Mouse (Mus musculus) liver, postnatal 0 days (tissue): Measurements from ENCODE around the gene Tsnaxip1. TPM values are rescaled to one million over a fixed set of nuclear protein-coding genes. Genes with fewer than 3 reads are reported as not detected.
A peak's percentile ranks its signal among the peaks of the same experiment; 100 is the strongest.

Experiments
- ATAC-seq: fragments of 200-750 bp; cut with Nextera tagmentation; 2 replicates; pipeline ENCODE4 v1.8.0; 2017; ENCODE audit warnings: mild to moderate bottlenecking, moderate library complexity
- DNase-seq: peaks from one replicate; pipeline ENCODE4 v3.0.0-alpha.2; 2016
- H3K27ac ChIP-seq: fragments of 300-500 bp; sonication (generic); 2 replicates; pipeline ENCODE4 v1.5.1; 2014; ENCODE audit warnings: antibody characterized with exemption, moderate library complexity, mild to moderate bottlenecking, low read depth
- H3K27me3 ChIP-seq: fragments of 300-500 bp; sonication (generic); 2 replicates; pipeline ENCODE4 v1.6.1; 2014; ENCODE audit warnings: low read length, control low read depth, mixed read lengths; ENCODE audit not compliant: insufficient read depth
- H3K36me3 ChIP-seq: fragments of 300-500 bp; sonication (generic); replicated peaks from 2 replicates; pipeline ENCODE4 v1.6.1; 2014; ENCODE audit warnings: mild to moderate bottlenecking, control low read depth, low read length, moderate library complexity, mixed read lengths; ENCODE audit not compliant: insufficient read depth
- H3K4me1 ChIP-seq: fragments of 300-500 bp; sonication (generic); 2 replicates; pipeline ENCODE4 v1.6.1; 2014; ENCODE audit warnings: antibody characterized with exemption, mild to moderate bottlenecking, control low read depth; ENCODE audit not compliant: insufficient read depth
- H3K4me2 ChIP-seq: fragments of 300-500 bp; sonication (generic); 2 replicates; pipeline ENCODE4 v1.6.1; 2014; ENCODE audit warnings: low read depth, mild to moderate bottlenecking, low read length, moderate library complexity, mixed read lengths
- H3K4me3 ChIP-seq: fragments of 300-500 bp; sonication (generic); 2 replicates; pipeline ENCODE4 v1.5.1; 2014; ENCODE audit warnings: low read depth, low read length
- H3K9ac ChIP-seq: fragments of 300-500 bp; sonication (generic); replicated peaks from 2 replicates; pipeline ENCODE4 v1.6.1; 2014; ENCODE audit warnings: mild to moderate bottlenecking, moderate library complexity
- H3K9me3 ChIP-seq: fragments of 300-500 bp; sonication (generic); 2 replicates; pipeline ENCODE4 v1.6.1; 2016; ENCODE audit warnings: mild to moderate bottlenecking, control low read depth, low read length, mixed read lengths
- CTCF ChIP-seq: sonication (generic); IDR thresholded peaks from 2 replicates; pipeline ENCODE4 v1.5.1; 2016; ENCODE audit warnings: antibody characterized with exemption, low read depth
- EP300 ChIP-seq: IDR thresholded peaks from 2 replicates; pipeline ENCODE4 v1.6.1; 2016; ENCODE audit warnings: antibody characterized with exemption, low read depth, mild to moderate bottlenecking
- WGBS: fragments of 180-500 bp; shearing (Covaris S2); extraction: QIAGEN DNeasy Blood & Tissue Kit; methylation state at CpG from one replicate; pipeline ENCODE4 v1.1.7; 2014; ENCODE audit not compliant: insufficient replicate concordance; 5-methylcytosine and 5-hydroxymethylcytosine counted together
- polyA plus RNA-seq: library from polyadenylated mRNA; unstranded; fragments of >200 nt; fragmentation: Nextera tagmentation; extraction: Ambion mirVana; gene quantifications from 2 replicates; pipeline ENCODE4 v1.2.1, GENCODE M21; 2015

Tsnaxip1 gene
- polyA plus RNA-seq, 1 experiment from 2014 or later, result not detected

DNA sequence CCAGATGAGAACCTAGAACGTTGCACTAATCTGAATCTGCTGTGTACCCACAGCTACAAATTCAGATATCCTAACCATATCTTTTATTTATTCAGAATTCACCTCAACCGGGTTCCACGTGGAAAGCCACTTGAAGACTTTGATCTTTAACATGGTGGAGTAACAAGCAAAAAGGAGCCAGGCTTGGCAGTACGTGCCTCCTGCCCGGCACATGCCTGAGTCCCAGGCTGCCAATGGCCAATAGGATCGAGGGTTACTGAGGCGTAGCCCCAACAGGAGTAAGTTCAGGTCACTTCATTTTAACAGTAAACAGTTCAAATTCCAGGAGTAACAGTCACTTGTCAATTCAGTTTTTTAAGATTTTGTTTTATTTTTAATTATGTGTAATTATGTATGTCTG, 22.7 kb upstream of the Tsnaxip1 start:
- WGBS, result 85% methylated on average over 7 of the region's 7 CpGs
- Histone ChIP-seq H3K9ac (no peak overlapping the region), H3K4me2 (no peak overlapping the region), H3K27ac (peak overlapping the region; percentile 70), H3K4me3 (no peak overlapping the region), H3K9me3 (no peaks in the 10 kb centered on the region), H3K4me1 (peaks cover 51% of the 10 kb centered on the region), H3K27me3 (no peaks in the 10 kb centered on the region), H3K36me3 (peaks cover 45% of the 10 kb centered on the region)
- DNase-seq, result no peak
- peak; percentile 21; the same call in 1 of the 2 replicates for ATAC-seq
- TF ChIP-seq EP300, result 0 out of 2 replicates have a peak, but pooled peaks have one; percentile 53
- TF ChIP-seq CTCF, result no peak

DNA sequence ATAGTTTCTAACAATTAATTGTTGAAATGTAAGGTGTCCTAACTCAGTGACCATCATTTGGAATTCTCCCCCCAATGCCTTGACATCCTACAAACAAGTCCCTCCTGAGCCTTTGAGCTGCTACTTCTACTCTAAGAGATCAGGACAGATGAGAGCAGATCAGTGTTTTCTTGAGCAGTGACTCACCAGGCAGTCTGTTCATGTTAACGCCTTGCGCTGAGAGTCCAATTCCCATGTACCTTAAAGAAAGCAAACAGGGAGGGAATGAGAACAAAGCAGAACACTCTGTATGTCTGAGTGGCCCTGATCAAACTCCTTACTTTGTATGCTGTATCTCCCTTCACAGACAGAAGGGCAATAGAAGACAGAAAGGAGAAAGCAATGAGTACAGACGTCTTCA, 22.2 kb upstream of the Tsnaxip1 start:
- Histone ChIP-seq H3K9ac (no peak overlapping the region), H3K4me3 (no peak overlapping the region), H3K4me2 (no peak overlapping the region), H3K27me3 (no peaks in the 10 kb centered on the region), H3K9me3 (no peaks in the 10 kb centered on the region), H3K36me3 (peaks cover 40% of the 10 kb centered on the region), H3K4me1 (peaks cover 49% of the 10 kb centered on the region), H3K27ac (peak overlapping the region; percentile 70)
- TF ChIP-seq CTCF, result no peak
- no peak for TF ChIP-seq EP300
- DNase-seq (no peak), ATAC-seq (no peak)
- 85% methylated on average over 3 of the region's 3 CpGs for WGBS

DNA sequence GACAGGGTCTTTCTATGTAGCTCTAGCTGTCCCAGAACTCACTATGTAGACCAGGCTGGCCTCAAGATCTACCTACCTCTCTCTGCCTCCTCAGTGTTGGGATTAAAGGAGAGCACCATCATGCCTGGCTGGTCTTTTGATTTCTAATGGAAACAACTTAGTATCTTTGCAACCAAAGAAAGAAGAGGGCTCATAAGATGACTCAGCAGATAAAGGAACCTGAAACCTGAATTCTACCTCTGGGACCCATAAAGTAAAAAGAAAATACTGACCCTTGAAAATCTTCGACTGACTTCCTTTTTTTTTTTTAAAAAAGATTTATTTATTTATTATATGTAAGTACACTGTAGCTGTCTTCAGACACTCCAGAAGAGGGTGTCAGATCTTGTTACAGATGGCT, 21.6 kb upstream of the Tsnaxip1 start:
- Histone ChIP-seq H3K4me2 (no peak overlapping the region), H3K27ac (peak overlapping the region; percentile 70), H3K9ac (no peak overlapping the region), H3K36me3 (peaks cover 39% of the 10 kb centered on the region), H3K4me3 (no peak overlapping the region), H3K4me1 (peaks cover 49% of the 10 kb centered on the region), H3K27me3 (no peaks in the 10 kb centered on the region), H3K9me3 (no peaks in the 10 kb centered on the region)
- TF ChIP-seq CTCF, result no peak
- TF ChIP-seq EP300, result no peak
- ATAC-seq (no peak), DNase-seq (no peak)
- WGBS, result 34% methylated on average over 1 of the region's 1 CpGs

DNA sequence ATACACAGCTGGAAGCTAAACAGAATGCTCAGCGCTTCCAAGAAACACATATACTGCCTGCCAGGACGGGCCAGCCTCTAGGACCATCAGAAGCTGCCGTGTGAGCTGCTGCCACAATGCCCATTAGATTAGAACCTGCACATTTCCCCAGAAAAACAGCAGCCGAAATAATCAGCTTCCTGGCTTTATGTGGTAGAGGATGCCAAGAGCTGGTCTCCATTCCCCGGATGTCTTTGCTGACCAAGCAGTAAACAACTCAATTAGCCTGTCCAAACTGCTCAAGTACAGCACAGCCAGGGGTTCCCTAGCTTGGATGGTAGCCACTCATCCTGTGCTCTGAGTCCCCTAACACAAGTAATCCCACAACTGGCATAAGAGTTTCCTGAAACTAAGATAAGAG, 19.8 kb upstream of the Tsnaxip1 start:
- peaks cover 54% of the 10 kb centered on the region for H3K36me3 ChIP-seq
- no peak for DNase-seq
- H3K27ac ChIP-seq, result peak overlapping the region; percentile 36; the same call in 1 of the 2 replicates

DNA sequence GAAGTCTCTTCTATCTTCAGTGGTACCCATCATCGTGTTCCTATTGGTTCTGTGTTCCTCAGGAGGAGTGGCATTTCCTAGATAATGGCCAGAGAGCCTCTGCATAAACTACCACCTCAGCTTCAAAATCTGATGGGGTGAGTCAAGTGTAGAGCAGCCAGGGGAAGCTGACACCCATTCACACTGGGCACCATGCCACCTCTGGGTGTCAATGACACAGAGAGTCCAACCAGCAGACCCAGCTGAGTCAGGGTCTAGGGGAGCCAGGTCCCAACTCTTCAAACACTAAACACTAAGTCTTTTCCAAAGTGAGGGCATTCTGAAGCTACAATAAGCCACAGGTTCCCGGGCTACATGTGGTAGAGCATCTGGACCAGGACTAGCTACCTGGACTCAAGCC, 19.1 kb upstream of the Tsnaxip1 start:
- H3K9me3 ChIP-seq, result no peaks in the 10 kb centered on the region
- no peaks in the 10 kb centered on the region for H3K27me3 ChIP-seq
- WGBS, result 72% methylated on average over 2 of the region's 2 CpGs
- H3K9ac ChIP-seq, result no peak overlapping the region
- H3K4me2 ChIP-seq, result no peak overlapping the region
- H3K36me3 ChIP-seq, result peaks cover 57% of the 10 kb centered on the region
- TF ChIP-seq CTCF (no peak), EP300 (no peak)
- peak overlapping the region; percentile 30 for H3K27ac ChIP-seq
- H3K4me1 ChIP-seq, result peaks cover 65% of the 10 kb centered on the region
- H3K4me3 ChIP-seq, result no peak overlapping the region
- ATAC-seq (peak; percentile 47), DNase-seq (peak; percentile 65)

More for the DNA sequence above, 19.8 kb upstream of the Tsnaxip1 start:
- Histone ChIP-seq H3K4me2 (no peak overlapping the region), H3K9ac (no peak overlapping the region), H3K4me3 (no peak overlapping the region), H3K9me3 (no peaks in the 10 kb centered on the region), H3K27me3 (no peaks in the 10 kb centered on the region), H3K4me1 (peaks cover 61% of the 10 kb centered on the region)
- no peak for ATAC-seq
- 86% methylated on average over 5 of the region's 5 CpGs for WGBS
- TF ChIP-seq CTCF (no peak), EP300 (no peak)

DNA sequence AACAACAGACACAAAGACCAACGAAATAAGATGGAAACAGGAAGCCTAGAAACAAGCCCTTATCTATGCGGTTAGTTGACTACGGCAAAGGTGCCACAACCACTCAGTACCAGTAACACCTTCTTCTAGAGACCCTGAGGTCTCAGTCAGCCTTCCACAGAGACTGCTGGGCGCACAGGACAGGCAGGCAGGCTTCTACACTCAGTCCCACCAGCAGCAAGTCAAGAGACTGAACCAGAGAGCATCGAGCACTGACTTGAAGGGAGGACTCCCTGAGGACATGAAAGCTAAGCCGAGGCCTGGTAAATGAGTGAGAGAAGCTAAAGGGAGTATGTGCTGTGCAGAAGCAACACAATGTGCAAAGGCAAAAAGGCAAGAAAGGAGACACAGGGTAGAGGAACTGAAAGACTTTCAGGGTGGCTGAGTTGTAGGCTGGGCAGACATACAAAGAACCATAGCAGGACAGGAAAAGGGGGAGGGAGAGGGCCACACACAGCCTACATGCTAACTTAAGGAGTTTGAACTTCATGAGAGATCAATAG, 17.2 kb upstream of the Tsnaxip1 start:
- H3K4me2 ChIP-seq, result peak overlapping the region; percentile 48
- H3K36me3 ChIP-seq, result peaks cover 58% of the 10 kb centered on the region
- peak overlapping the region; percentile 44; the same call in 1 of the 2 replicates for H3K9ac ChIP-seq

More for the DNA sequence above, 17.2 kb upstream of the Tsnaxip1 start:
- no peak for ATAC-seq
- no peaks in the 10 kb centered on the region for H3K9me3 ChIP-seq
- WGBS, result 55% methylated on average over 6 of the region's 6 CpGs
- H3K27me3 ChIP-seq, result no peaks in the 10 kb centered on the region
- H3K4me3 ChIP-seq, result no peak overlapping the region
- DNase-seq, result no peak
- peak overlapping the region; percentile 71 for H3K27ac ChIP-seq
- TF ChIP-seq CTCF (no peak), EP300 (no peak)
- peaks cover 69% of the 10 kb centered on the region for H3K4me1 ChIP-seq
